8 mouse cellular contexts compared by ENCODE assay signal in genomic region chr1:132520764-132521163, GRCm38 (mm10). TPM values are rescaled to one million over a fixed set of nuclear protein-coding genes. Genes with fewer than 3 reads are reported as not detected.
DNase-seq lines count a peak whose midpoint lies in the region; ATAC-seq and TF ChIP-seq lines count a peak whose summit lies in the region.

No protein-coding gene starts in this region.

- peak; percentile 29 to 43 for DNase-seq in adrenal gland, postnatal 4 days (ENCODE audit: low spot score in 2 of 2)
- peak; percentile 67 for DNase-seq in forebrain, postnatal 0 days
- peak; percentile 61 for DNase-seq in kidney, adult 2 months
- peak; percentile 76 for DNase-seq in liver, postnatal 0 days
- DNase-seq in right cerebral cortex, postnatal 25 days: peak; percentile 37

- TF ChIP-seq EP300 in liver, postnatal 0 days (IDR thresholded peaks at IDR 0.05; ENCODE audit: low read depth): no peak

- no peak overlapping the region for H3K4me2 ChIP-seq in midbrain, embryonic 12.5 days (replicated peaks)
- no peak overlapping the region for H3K4me2 ChIP-seq in midbrain, embryonic 13.5 days (replicated peaks)
- no peak overlapping the region for H3K4me2 ChIP-seq in forebrain, postnatal 0 days (ENCODE audit: low read depth)
- H3K4me2 ChIP-seq in liver, postnatal 0 days (ENCODE audit: low read depth, low read length): no peak overlapping the region
- no peak overlapping the region for H3K4me2 ChIP-seq in hindbrain, embryonic 16.5 days (ENCODE audit: low read length)

- H3K4me3 ChIP-seq in midbrain, embryonic 12.5 days: no peak overlapping the region
- no peak overlapping the region for H3K4me3 ChIP-seq in midbrain, embryonic 13.5 days (replicated peaks)
- H3K4me3 ChIP-seq in forebrain, postnatal 0 days (ENCODE audit: low read depth, low read length): no peak overlapping the region
- H3K4me3 ChIP-seq in kidney, adult 2 months (ENCODE audit: insufficient read depth, low read depth, low read length): no peak overlapping the region
- H3K4me3 ChIP-seq in liver, postnatal 0 days (ENCODE audit: low read depth, low read length): no peak overlapping the region
- no peak overlapping the region for H3K4me3 ChIP-seq in hindbrain, embryonic 16.5 days (ENCODE audit: low read length)

- TF ChIP-seq POLR2A in kidney, adult 2 months (IDR thresholded peaks at IDR 0.05; ENCODE audit: low read depth, low read length): no peak

- H3K4me1 ChIP-seq in midbrain, embryonic 12.5 days: 0 out of 2 replicates have a peak, but pooled peaks cover 15% of the 10 kb centered on the region
- H3K4me1 ChIP-seq in midbrain, embryonic 13.5 days (replicated peaks): peaks cover 8% of the 10 kb centered on the region
- H3K4me1 ChIP-seq in forebrain, postnatal 0 days (ENCODE audit: insufficient read depth): no peaks in the 10 kb centered on the region
- 0 out of 2 replicates have a peak, but pooled peaks cover 2% of the 10 kb centered on the region for H3K4me1 ChIP-seq in kidney, adult 2 months (ENCODE audit: control insufficient read depth, insufficient read depth, low read length)
- no peaks in the 10 kb centered on the region for H3K4me1 ChIP-seq in liver, postnatal 0 days (ENCODE audit: insufficient read depth)
- peaks cover 3% of the 10 kb centered on the region for H3K4me1 ChIP-seq in hindbrain, embryonic 16.5 days (ENCODE audit: control insufficient read depth, insufficient read depth, low read depth, low read length)

- TF ChIP-seq CTCF in forebrain, postnatal 0 days (IDR thresholded peaks at IDR 0.05; ENCODE audit: low read depth): peak; percentile 53
- no peak for TF ChIP-seq CTCF in kidney, adult 2 months (conservative IDR thresholded peaks at IDR 0.05; ENCODE audit: insufficient read depth, insufficient read length, low read depth, low read length)
- peak; percentile 49; the same call in 1 of the 2 replicates for TF ChIP-seq CTCF in liver, postnatal 0 days (IDR thresholded peaks at IDR 0.05; ENCODE audit: low read depth)

- no peak overlapping the region for H3K9ac ChIP-seq in midbrain, embryonic 12.5 days (replicated peaks)
- no peak overlapping the region for H3K9ac ChIP-seq in midbrain, embryonic 13.5 days (replicated peaks)
- H3K9ac ChIP-seq in forebrain, postnatal 0 days: no peak overlapping the region
- no peak overlapping the region for H3K9ac ChIP-seq in liver, postnatal 0 days (replicated peaks)
- no peak overlapping the region for H3K9ac ChIP-seq in hindbrain, embryonic 16.5 days (ENCODE audit: low read depth, low read length)

- no peaks in the 10 kb centered on the region for H3K9me3 ChIP-seq in midbrain, embryonic 12.5 days
- H3K9me3 ChIP-seq in midbrain, embryonic 13.5 days: no peaks in the 10 kb centered on the region
- no peaks in the 10 kb centered on the region for H3K9me3 ChIP-seq in forebrain, postnatal 0 days (ENCODE audit: low read length)
- H3K9me3 ChIP-seq in liver, postnatal 0 days (ENCODE audit: low read length): no peaks in the 10 kb centered on the region
- no peaks in the 10 kb centered on the region for H3K9me3 ChIP-seq in hindbrain, embryonic 16.5 days (ENCODE audit: control insufficient read depth, low read length)

- peaks cover 31% of the 10 kb centered on the region for H3K36me3 ChIP-seq in midbrain, embryonic 12.5 days
- peaks cover 77% of the 10 kb centered on the region for H3K36me3 ChIP-seq in midbrain, embryonic 13.5 days
- H3K36me3 ChIP-seq in forebrain, postnatal 0 days (ENCODE audit: insufficient read depth): peaks cover 74% of the 10 kb centered on the region
- H3K36me3 ChIP-seq in kidney, adult 2 months (ENCODE audit: control insufficient read depth, insufficient read depth, low read length): no peaks in the 10 kb centered on the region
- no peaks in the 10 kb centered on the region for H3K36me3 ChIP-seq in liver, postnatal 0 days (replicated peaks; ENCODE audit: insufficient read depth, low read length)
- peaks cover 19% of the 10 kb centered on the region for H3K36me3 ChIP-seq in hindbrain, embryonic 16.5 days (ENCODE audit: control insufficient read depth, insufficient read depth, low read length)

- WGBS in midbrain, embryonic 12.5 days: 20% methylated on average over 3 of the region's 6 CpGs
- 20% methylated on average over 4 of the region's 6 CpGs for WGBS in midbrain, embryonic 13.5 days
- 27% methylated on average over 2 of the region's 6 CpGs for WGBS in forebrain, postnatal 0 days
- WGBS in kidney, adult 2 months: 18% methylated on average over 5 of the region's 6 CpGs
- 60% methylated on average over 2 of the region's 6 CpGs for WGBS in liver, postnatal 0 days (ENCODE audit: insufficient replicate concordance)
- WGBS in hindbrain, embryonic 16.5 days: 33% methylated on average over 2 of the region's 6 CpGs

- H3K27ac ChIP-seq in midbrain, embryonic 12.5 days (replicated peaks): peak overlapping the region; percentile 46; the same call in 1 of the 2 replicates
- no peak overlapping the region for H3K27ac ChIP-seq in midbrain, embryonic 13.5 days
- H3K27ac ChIP-seq in forebrain, postnatal 0 days (ENCODE audit: low read depth, low read length): no peak overlapping the region
- H3K27ac ChIP-seq in kidney, adult 2 months (ENCODE audit: insufficient read depth, low read depth, low read length): no peak overlapping the region
- no peak overlapping the region for H3K27ac ChIP-seq in liver, postnatal 0 days (ENCODE audit: low read depth)
- no peak overlapping the region for H3K27ac ChIP-seq in hindbrain, embryonic 16.5 days (ENCODE audit: low read depth, low read length)

- ATAC-seq in midbrain, embryonic 12.5 days (ENCODE audit: low FRiP score, low read depth): no peak; the same call in 1 of the 2 replicates
- ATAC-seq in midbrain, embryonic 13.5 days: no peak
- ATAC-seq in forebrain, postnatal 0 days: peak; percentile 73
- ATAC-seq in liver, postnatal 0 days: peak; percentile 77
- ATAC-seq in hindbrain, embryonic 16.5 days: no peak

- peaks cover 7% of the 10 kb centered on the region; the same call in 1 of the 2 replicates for H3K27me3 ChIP-seq in midbrain, embryonic 12.5 days
- H3K27me3 ChIP-seq in midbrain, embryonic 13.5 days: peaks cover 4% of the 10 kb centered on the region; the same call in 1 of the 2 replicates
- no peaks in the 10 kb centered on the region for H3K27me3 ChIP-seq in forebrain, postnatal 0 days (ENCODE audit: insufficient read depth, low read length)
- no peaks in the 10 kb centered on the region for H3K27me3 ChIP-seq in kidney, adult 2 months (replicated peaks; ENCODE audit: control insufficient read depth, insufficient read depth, low read length)
- 0 out of 2 replicates have a peak, but pooled peaks cover 2% of the 10 kb centered on the region for H3K27me3 ChIP-seq in liver, postnatal 0 days (ENCODE audit: insufficient read depth, low read length)
- H3K27me3 ChIP-seq in hindbrain, embryonic 16.5 days (replicated peaks; ENCODE audit: control insufficient read depth, insufficient read depth, low read length): no peaks in the 10 kb centered on the region

RNA-seq across cellular contexts. Expression of gene Tmem81, which starts 14.7 kb away (rescaled TPM):
- polyA plus RNA-seq in midbrain, embryonic 12.5 days (2016; fragmentation: Nextera tagmentation; extraction: Ambion mirVana): 1.4 and 1.7 TPM in 2 replicates
- polyA plus RNA-seq in midbrain, embryonic 13.5 days (2015; fragmentation: Nextera tagmentation; extraction: Ambion mirVana): 1.3 TPM in 2 replicates
- 1 to 10 TPM; 5.2 to 5.4 TPM for total RNA-seq in adrenal gland, postnatal 4 days (2021)
- 1.6 and 3.0 TPM in 2 replicates for total RNA-seq in forebrain, postnatal 0 days (2014; rRNA removed)
- polyA plus RNA-seq in forebrain, postnatal 0 days (2015; fragmentation: Nextera tagmentation; extraction: Ambion mirVana): 0.49 and 0.90 TPM in 2 replicates
- polyA plus RNA-seq in kidney, adult 2 months (2012; rRNA removed): 1.8 and 2.0 TPM in 2 replicates
- polyA plus RNA-seq in liver, postnatal 0 days (2015; fragmentation: Nextera tagmentation; extraction: Ambion mirVana): 0.62 and 0.66 TPM in 2 replicates
- 0.56 and 0.95 TPM in 2 replicates for polyA plus RNA-seq in hindbrain, embryonic 16.5 days (2015; fragmentation: Nextera tagmentation; extraction: Ambion mirVana)

RNA-seq across cellular contexts. Expression of gene Cntn2, which starts 22.3 kb away (rescaled TPM):
- polyA plus RNA-seq in midbrain, embryonic 12.5 days (2016; fragmentation: Nextera tagmentation; extraction: Ambion mirVana): 109 and 112 TPM in 2 replicates
- polyA plus RNA-seq in midbrain, embryonic 13.5 days (2015; fragmentation: Nextera tagmentation; extraction: Ambion mirVana): 63.2 and 90.2 TPM in 2 replicates
- 1 to 10 TPM; 1.2 to 2.0 TPM for total RNA-seq in adrenal gland, postnatal 4 days (2021)
- 101 and 104 TPM in 2 replicates for total RNA-seq in forebrain, postnatal 0 days (2014; rRNA removed)
- polyA plus RNA-seq in forebrain, postnatal 0 days (2015; fragmentation: Nextera tagmentation; extraction: Ambion mirVana): 41.0 and 43.9 TPM in 2 replicates
- 0.03 and 0.11 TPM in 2 replicates for polyA plus RNA-seq in kidney, adult 2 months (2012; rRNA removed)
- polyA plus RNA-seq in liver, postnatal 0 days (2015; fragmentation: Nextera tagmentation; extraction: Ambion mirVana): 0.02 and 0.20 TPM in 2 replicates
- 24.3 and 31.0 TPM in 2 replicates for polyA plus RNA-seq in hindbrain, embryonic 16.5 days (2015; fragmentation: Nextera tagmentation; extraction: Ambion mirVana)

RNA-seq across cellular contexts. Expression of gene Rbbp5, which starts 43.6 kb away (rescaled TPM):
- polyA plus RNA-seq in midbrain, embryonic 12.5 days (2016; fragmentation: Nextera tagmentation; extraction: Ambion mirVana): 61.4 and 62.0 TPM in 2 replicates
- polyA plus RNA-seq in midbrain, embryonic 13.5 days (2015; fragmentation: Nextera tagmentation; extraction: Ambion mirVana): 52.9 and 55.1 TPM in 2 replicates
- total RNA-seq in adrenal gland, postnatal 4 days (2021): 10 to 100 TPM; 33.6 to 39.9 TPM
- 33.6 and 33.7 TPM in 2 replicates for total RNA-seq in forebrain, postnatal 0 days (2014; rRNA removed)
- 22.8 and 24.7 TPM in 2 replicates for polyA plus RNA-seq in forebrain, postnatal 0 days (2015; fragmentation: Nextera tagmentation; extraction: Ambion mirVana)
- 16.0 and 21.3 TPM in 2 replicates for polyA plus RNA-seq in kidney, adult 2 months (2012; rRNA removed)
- 12.4 and 13.1 TPM in 2 replicates for polyA plus RNA-seq in liver, postnatal 0 days (2015; fragmentation: Nextera tagmentation; extraction: Ambion mirVana)
- polyA plus RNA-seq in hindbrain, embryonic 16.5 days (2015; fragmentation: Nextera tagmentation; extraction: Ambion mirVana): 36.4 and 45.2 TPM in 2 replicates

Comparison
In these comparisons a context has a peak if more than half of its experiments do, and no peak if none do; other contexts are left out.
1. ATAC-seq: peak in forebrain, postnatal 0 days (single experiment) and liver, postnatal 0 days (single experiment); none in midbrain, embryonic 12.5 days (single experiment), midbrain, embryonic 13.5 days (single experiment) and hindbrain, embryonic 16.5 days (single experiment).
2. RNA of gene Cntn2, which starts 22.3 kb away (polyA plus RNA-seq): 109 to 112 TPM in midbrain, embryonic 12.5 days, 63.2 to 90.2 TPM in midbrain, embryonic 13.5 days, 41.0 to 43.9 TPM in forebrain, postnatal 0 days and 24.3 to 31.0 TPM in hindbrain, embryonic 16.5 days; 0.02 to 0.20 TPM in liver, postnatal 0 days and 0.03 to 0.11 TPM in kidney, adult 2 months; every median in the first group is over 10 times any median in the second.
3. Peak in every context shown above with its lines, with median percentiles within 50 percentile points of each other: DNase-seq.